Mouse (Mus musculus) mouse embryonic stem cell (cell line): ENCODE data around the gene Npm1.

Experiments
- in situ Hi-C, 2 experiments: fragments of 300-500 bp; cut with MboI; formaldehyde crosslinking; loops; 1 replicate in 1 of 2; 3 replicates in 1 of 2; pipeline ENCODE4 v1.14.3; 2019 to 2020; ENCODE audit warnings: low sequenced_read_pairs in 2 of 2, low pct_unique_long_range_greater_than_20kb in 1 of 2, mixed read lengths in 1 of 2; ENCODE audit not compliant: unreplicated experiment in 1 of 2

Npm1 gene

GRCm38 (mm10) chr11:33162998-33163506 lies at the start of gene Npm1:
TSS of gene Npm1 (minus strand) at chr11:33163206.
- in situ Hi-C loops, result loop anchor here in 1 of 2 experiments (25.0 kb wide), 1 partner anchor 299 kb away; no protein-coding TSS in a partner anchor

- in situ Hi-C loops, result no loop called here
Measured at GRCm38 (mm10) chr11:33207411-33207810, 44.4 kb upstream of the Npm1 start.

DNA sequence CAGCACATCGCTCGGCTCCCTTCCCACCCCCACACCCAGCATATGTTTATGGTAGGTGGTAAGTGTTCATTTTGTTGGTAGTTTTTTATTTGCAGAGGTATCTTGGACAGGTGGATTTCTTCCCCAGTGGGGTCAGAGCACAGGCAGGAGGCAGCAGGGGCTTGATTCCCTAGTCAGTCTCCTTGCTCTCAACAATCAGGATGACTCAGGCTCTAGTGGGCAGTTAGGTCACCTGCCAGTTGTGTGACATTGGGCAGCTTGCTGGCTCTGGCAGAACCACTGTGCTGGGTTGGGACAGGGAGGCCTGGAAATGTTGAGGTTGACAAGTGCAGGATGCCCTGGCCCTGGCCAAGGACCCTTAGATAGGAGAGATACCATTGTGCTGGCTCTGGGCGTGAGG lies 42.0 kb upstream of the Npm1 start:
- in situ Hi-C loops, result no loop called here

GRCm38 (mm10) chr11:33204329-33204705 lies 41.3 kb upstream of the Npm1 start:
- in situ Hi-C loops, result no loop called here

DNA sequence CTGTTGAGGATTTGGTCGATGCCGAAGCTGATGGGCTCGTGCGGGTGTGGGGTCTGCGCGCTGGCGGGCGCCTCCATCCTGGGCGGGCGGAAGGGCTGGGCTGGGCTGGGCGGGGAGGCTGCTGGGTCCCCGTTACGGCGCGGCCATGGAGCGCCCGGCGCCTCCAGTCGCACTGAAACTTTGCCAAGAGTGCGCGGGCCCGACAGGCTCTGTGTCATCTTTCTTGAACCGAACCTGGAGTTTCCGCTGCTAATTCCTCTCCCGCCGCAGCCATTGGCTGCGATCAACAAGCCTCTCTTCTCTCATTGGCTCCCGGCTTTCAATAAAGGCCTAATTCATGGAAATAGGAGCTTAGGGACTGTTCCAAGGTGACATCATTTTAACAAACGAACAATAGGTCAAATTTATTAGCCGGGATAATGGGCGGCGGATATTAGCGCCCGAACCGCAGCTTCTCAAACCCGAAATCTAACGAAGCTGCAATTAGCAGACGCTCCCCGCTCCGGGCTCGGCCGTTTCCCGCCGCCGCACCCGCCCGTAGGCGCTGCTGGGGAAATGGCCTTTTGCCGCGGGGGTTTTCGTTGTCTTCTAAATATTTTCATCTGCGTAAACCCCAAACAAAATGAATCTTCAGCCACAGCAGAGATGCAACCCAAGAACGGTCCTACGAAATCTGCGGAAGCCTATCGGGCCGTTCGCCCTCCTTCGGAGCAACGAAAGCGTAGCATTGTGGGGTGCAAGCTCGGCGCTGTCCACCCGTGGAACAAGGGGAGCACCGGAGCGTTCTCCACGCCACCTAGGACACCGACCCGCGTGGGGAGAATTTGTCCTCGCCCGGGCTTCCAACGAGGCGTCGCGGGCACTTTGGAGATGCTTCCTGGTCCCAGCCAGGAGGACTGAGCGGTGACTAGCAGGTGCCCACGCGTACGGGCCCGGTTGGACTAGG lies 40.6 kb upstream of the Npm1 start, which contains the start of gene Tlx3:
Tlx3 (minus strand) TSS at position 207 of the 946 bp plus-strand sequence.
- in situ Hi-C loops, result no loop called here

DNA sequence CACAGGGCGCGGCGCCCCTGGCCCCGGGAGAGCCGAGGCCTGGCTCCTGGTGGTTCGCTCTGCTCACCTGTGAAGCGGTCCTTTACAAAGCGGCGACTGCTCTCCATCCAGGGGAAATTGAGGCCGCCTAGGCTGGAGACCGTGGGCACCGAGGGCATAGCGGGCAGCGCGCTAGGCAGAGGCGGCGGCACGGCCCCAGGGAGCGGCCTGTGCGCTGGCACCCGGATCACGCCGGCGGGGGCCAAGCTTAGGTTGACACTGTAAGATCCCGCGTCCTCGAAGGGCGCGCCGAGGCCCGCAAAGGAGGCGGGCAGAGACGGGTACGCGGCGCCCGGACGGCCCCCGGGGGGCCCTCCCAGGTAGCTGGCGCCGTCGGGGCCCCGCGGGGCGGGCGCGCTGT lies 40.0 kb upstream of the Npm1 start:
- in situ Hi-C loops, result no loop called here

DNA sequence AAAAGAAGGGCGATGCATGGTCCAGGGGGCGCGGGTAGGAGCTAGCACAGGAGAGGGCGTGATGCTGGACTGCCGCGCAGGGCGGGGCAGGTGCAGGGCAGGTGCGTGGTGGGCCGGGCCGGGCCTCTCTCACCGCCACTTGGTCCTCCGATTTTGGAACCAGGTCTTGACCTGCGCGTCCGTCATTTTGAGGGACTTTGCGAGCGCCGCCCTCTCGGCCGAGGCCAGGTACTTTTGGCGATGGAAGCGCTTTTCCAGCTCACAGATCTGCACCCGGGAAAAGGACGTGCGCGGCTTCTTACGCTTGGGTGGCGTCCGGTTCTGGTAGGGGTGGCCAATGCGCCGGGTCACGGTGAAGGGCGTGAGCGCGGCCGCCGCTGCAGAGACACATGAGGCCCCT lies 39.3 kb upstream of the Npm1 start:
- in situ Hi-C loops, result no loop called here

DNA sequence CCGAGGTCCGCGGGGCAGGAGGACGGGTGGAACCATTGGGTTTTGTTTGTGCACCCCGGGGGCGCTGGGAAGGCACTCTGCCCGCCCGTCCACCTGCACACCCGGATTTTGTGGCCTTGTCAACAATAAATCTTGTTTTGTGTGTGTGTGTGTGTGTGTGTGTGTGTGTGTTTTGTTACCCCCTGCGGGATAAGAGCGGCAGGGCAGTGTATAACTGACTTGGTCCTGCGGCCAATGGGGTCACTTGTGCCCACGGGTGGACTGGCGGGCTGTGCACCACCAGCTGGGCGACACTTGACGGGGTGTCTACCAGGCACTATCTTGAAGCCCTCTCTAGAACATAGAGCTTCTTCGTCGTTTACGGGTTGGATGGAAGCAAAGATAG lies 38.6 kb upstream of the Npm1 start:
- in situ Hi-C loops, result no loop called here

DNA sequence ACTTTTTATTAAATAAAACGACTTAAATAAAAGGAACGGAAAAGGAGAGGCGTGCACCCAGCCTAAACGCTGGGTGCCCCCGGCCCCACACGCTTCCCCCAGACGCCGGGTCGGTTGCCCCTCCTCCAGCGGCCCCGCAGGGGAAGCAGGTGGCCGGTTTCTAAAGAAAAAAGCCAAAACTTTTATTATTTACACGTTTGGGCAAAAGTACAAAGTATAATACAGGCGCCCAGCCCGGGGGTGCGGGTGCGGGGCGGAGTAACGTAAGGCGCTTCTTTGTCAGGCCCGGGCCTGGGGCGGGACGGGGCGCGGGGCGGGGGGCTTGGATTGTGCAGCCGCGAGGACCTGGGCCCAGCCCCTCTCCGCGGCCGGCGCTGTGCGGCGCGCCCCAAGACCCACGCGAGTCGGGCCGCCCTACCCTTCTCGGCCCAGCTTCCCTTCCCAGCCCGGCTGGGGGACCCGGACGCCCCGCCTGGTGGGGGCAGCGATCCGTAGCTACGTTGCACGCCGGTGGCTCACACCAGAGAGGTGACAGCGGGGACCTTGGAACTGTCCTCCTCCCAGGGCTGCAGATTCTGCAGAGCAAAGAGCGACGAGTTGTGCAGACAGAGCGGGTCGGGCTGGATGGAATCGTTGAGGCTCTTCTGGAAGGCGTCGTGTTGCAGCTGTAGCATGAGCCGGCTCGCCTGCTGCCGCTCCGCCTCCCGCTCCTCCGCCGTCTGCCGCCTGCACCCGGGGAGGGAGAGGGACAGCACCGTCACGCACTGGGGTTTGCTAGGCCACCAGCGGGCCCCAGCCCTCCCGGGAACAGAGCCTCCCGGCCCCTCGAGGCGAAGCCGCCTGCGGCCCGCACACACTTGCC lies 38.0 kb upstream of the Npm1 start:
- in situ Hi-C loops, result no loop called here

GRCm38 (mm10) chr11:33199906-33200763 lies 37.1 kb upstream of the Npm1 start:
- in situ Hi-C loops, result no loop called here

DNA sequence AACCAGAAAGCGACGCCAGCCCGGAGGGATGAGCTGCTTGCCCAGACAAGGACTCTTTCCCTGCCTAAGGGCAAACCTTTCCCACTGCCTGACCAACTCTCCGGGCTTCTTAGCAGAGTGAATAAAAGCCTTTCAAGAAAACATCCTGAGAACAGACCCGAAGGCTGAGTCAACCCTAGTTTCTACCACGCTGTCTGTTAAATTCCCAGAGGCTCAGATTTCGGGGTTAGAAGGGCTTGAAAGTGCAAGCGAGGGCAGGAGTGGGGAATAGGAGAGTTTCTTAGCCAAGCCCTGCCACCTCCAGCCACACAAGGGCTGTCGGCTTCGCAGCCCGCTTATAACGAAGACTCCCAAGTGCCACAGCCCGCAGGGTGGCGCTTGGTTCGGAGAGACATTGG lies 36.1 kb upstream of the Npm1 start:
- in situ Hi-C loops, result no loop called here

DNA sequence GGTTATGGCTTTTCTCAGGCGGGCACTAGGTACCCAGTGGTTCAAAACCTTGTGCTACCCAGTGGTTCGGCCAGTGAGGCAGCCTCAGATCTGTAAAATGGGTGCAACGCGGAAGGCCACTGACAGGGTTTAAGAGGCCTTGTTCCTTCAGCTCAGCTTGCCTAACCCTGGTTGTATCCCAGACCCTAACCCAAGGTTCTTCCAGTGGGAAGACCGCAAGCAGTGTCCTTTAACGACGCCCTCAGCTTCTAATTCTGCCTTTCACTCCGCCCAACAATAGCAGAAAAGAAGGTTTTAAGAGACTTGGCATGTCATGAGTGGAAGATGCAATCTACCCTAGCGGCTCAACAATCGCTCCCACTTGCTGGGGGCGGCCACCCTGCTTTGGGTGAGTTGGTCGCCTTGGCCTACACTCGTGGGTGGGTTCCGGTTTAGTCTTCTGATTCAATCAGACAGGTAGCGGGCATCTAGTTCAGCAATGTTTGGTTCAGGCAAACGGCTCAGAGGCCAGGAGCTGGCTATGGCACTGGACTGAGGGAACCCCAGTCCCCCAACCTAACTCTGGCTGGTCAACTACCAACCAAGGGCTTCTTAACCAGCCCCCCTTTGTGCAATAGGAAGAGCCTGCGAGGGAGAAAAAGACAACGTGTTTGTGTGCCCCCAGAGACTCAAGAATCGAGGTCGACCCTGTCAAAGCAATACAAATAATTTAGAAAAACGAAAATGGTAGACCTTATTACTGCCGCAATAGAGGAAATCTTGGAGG lies 35.5 kb upstream of the Npm1 start:
- in situ Hi-C loops, result no loop called here

- in situ Hi-C loops, result no loop called here
Measured at GRCm38 (mm10) chr11:33197673-33198072, 34.7 kb upstream of the Npm1 start.

DNA sequence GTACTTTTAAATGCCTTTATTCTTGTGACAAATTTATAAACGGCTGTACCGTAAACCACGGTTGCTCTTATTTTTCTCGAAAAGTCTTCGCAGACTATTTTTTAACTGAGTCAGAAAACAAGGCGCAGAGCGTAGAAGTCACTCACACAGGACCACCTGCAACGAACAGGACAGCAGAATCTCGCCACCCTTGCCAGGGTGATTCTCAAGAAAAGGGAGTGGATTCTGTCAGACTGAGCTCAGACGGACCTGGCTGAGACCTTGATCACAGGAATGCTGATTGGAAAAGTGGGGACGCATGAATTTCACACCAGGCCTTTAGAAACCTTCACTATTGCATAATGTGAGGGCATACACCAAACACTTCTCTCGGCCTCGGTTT lies 34.1 kb upstream of the Npm1 start:
- in situ Hi-C loops, result no loop called here

DNA sequence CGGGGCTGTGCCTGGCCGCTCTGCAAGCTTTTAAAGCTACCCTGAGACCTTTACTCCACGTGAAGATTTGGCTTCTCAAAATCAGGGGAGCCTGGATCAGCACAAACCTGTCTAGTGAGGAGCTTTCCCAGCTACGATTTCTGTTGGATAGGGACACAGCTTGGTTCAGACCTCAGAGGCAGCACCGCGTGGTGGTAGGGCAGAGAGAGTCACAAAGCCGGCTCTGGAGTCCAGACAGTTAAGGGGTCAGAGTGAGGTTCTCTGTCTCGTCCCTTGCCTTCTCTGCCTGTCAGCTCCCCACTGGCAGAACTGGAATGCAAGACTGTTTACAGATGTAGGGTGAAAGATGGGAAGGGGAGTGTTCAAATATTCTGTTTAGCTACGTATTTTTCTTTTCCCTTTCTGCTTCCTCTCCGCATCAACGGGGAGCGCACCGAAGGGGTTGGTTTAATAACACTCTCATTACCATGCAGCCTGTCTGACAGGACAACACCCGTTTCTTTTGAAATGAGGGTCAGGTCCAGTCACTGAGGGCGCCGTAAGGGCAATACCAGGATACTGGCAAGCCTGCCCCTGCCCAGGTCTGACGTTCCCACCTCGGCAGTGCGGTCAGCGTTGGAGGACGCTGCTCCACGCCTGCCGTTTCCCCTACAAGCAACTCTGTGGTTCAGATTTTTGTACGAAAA lies 33.6 kb upstream of the Npm1 start:
- in situ Hi-C loops, result no loop called here

DNA sequence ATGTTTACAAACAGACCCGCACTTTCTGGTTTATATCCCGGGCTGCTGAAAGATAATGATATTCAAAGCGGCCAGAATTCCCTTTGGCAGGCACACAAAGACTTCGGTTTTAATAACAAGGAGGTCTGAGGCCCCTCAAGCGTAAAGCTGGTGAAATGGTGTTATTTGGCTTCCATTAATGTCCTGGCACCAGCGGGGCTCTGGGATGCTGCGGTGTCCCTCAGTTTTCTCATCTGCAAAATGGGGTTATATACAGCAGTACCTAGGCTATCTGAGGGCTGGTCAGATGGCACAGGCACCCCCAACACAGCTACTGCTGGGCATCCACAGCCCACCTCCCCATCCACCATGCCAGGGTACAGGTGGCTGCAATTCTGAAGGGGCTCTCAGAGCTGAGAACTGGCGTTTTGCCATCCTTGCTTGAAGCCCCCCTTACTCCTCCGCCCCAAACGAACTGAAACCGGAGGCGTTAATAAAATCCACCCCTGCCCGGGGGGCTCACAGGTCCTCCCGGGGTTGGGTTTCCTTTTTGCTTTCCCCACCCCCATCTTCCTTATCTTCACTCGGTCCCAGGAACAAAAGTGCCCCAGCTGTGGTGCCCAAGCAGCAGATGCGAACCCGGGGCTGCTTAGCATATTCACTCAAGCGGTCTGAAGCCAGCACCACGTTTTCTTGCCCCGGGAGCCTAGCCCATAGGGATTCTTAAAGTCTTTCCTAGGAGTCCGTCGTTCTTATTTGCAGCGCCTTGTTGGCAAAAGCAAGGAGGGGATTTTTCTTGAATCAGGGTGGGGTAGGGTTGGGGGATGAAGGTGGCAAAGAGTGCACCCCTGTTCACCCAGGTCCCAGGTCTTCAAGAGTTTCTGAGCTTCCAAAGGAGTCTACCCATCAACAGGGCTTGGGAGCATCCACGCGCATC lies 32.8 kb upstream of the Npm1 start:
- in situ Hi-C loops, result no loop called here
